Mouse (Mus musculus) forebrain, embryonic 13.5 days (tissue): ENCODE results near the gene Iars2. TPM values are rescaled to one million over a fixed set of nuclear protein-coding genes. Genes with fewer than 3 reads are reported as not detected.
"Not testable (repeated sequence)": the region's sequence is repeated elsewhere in the genome, so short reads cannot be mapped to it uniquely, and the experiment has no call there.

ENCODE experiments used
- ATAC-seq: fragments of 200-750 bp; cut with Nextera tagmentation; 2 replicates; pipeline ENCODE4 v1.8.0; 2017
- H3K27ac ChIP-seq: fragments of 300-500 bp; sonication (generic); 2 replicates; pipeline ENCODE4 v1.5.1; 2015; ENCODE audit warnings: inconsistent platforms, mild to moderate bottlenecking, moderate library complexity
- H3K27me3 ChIP-seq: fragments of 300-500 bp; sonication (generic); 2 replicates; pipeline ENCODE4 v1.6.1; 2015; ENCODE audit warnings: mild to moderate bottlenecking, inconsistent platforms
- H3K36me3 ChIP-seq: fragments of 300-500 bp; sonication (generic); 2 replicates; pipeline ENCODE4 v1.6.1; 2015; ENCODE audit warnings: mild to moderate bottlenecking, inconsistent platforms; ENCODE audit not compliant: poor library complexity, severe bottlenecking
- H3K4me1 ChIP-seq: fragments of 300-500 bp; sonication (generic); 2 replicates; pipeline ENCODE4 v1.6.1; 2015; ENCODE audit warnings: inconsistent platforms
- H3K4me2 ChIP-seq: fragments of 300-500 bp; sonication (generic); 2 replicates; pipeline ENCODE4 v1.6.1; 2015; ENCODE audit warnings: inconsistent platforms, mild to moderate bottlenecking, moderate library complexity
- H3K4me3 ChIP-seq: fragments of 300-500 bp; sonication (generic); 2 replicates; pipeline ENCODE4 v1.5.1; 2015; ENCODE audit warnings: mild to moderate bottlenecking, inconsistent platforms
- H3K9ac ChIP-seq: fragments of 300-500 bp; sonication (generic); 2 replicates; pipeline ENCODE4 v1.6.1; 2015; ENCODE audit warnings: mild to moderate bottlenecking, inconsistent platforms
- H3K9me3 ChIP-seq: fragments of 300-500 bp; sonication (generic); replicated peaks from 2 replicates; pipeline ENCODE4 v1.6.1; 2016; ENCODE audit warnings: inconsistent platforms
- WGBS: fragments of 180-500 bp; shearing (Covaris S2); methylation state at CpG from one replicate; pipeline ENCODE4 v1.1.7; 2015; 5-methylcytosine and 5-hydroxymethylcytosine counted together
- polyA plus RNA-seq: library from polyadenylated mRNA; unstranded; fragments of >200 nt; fragmentation: Nextera tagmentation; extraction: Ambion mirVana; gene quantifications from 2 replicates; pipeline ENCODE4 v1.2.1, GENCODE M21; 2015

The Iars2 gene
- polyA plus RNA-seq, 1 experiment from 2014 or later: 18.0 TPM

GRCm38 (mm10) chr1:185329851-185330250, 655 bp upstream of the Iars2 start:
- Histone ChIP-seq H3K4me1 (peaks cover 39% of the 10 kb centered on the region), H3K9ac (no peak overlapping the region), H3K27ac (no peak overlapping the region), H3K4me2 (peak overlapping the region; percentile 77), H3K4me3 (no peak overlapping the region), H3K27me3 (no peaks in the 10 kb centered on the region), H3K36me3 (peaks cover 23% of the 10 kb centered on the region), H3K9me3 (no peaks in the 10 kb centered on the region)
- 92% methylated on average over 8 of the region's 8 CpGs for WGBS
- no peak for ATAC-seq

- H3K4me1 ChIP-seq: peaks cover 19% of the 10 kb centered on the region
- peak overlapping the region; percentile 76 for H3K4me3 ChIP-seq
- not testable (repeated sequence) for H3K27me3 ChIP-seq, ATAC-seq, H3K9ac ChIP-seq, H3K27ac ChIP-seq, H3K9me3 ChIP-seq
- H3K4me2 ChIP-seq: peak overlapping the region; percentile 77
- WGBS: 55% methylated on average over 3 of the region's 3 CpGs
- peaks cover 42% of the 10 kb centered on the region for H3K36me3 ChIP-seq
Measured at GRCm38 (mm10) chr1:185327754-185328345, 1.3 kb downstream of the Iars2 start.

- Histone ChIP-seq H3K27me3 (no peaks in the 10 kb centered on the region), H3K4me2 (no peak overlapping the region), H3K27ac (no peak overlapping the region), H3K9me3 (no peaks in the 10 kb centered on the region), H3K4me3 (no peak overlapping the region), H3K9ac (no peak overlapping the region), H3K36me3 (peaks cover 85% of the 10 kb centered on the region), H3K4me1 (no peaks in the 10 kb centered on the region)
- 89% methylated on average over 16 of the region's 16 CpGs for WGBS
- no peak for ATAC-seq
Measured at GRCm38 (mm10) chr1:185315846-185316568, 13.2 kb downstream of the Iars2 start.

- no peak for ATAC-seq
- Histone ChIP-seq H3K4me1 (no peaks in the 10 kb centered on the region), H3K4me3 (no peak overlapping the region), H3K27me3 (no peaks in the 10 kb centered on the region), H3K4me2 (no peak overlapping the region), H3K27ac (no peak overlapping the region), H3K9me3 (no peaks in the 10 kb centered on the region), H3K9ac (no peak overlapping the region), H3K36me3 (peaks cover 73% of the 10 kb centered on the region)
- WGBS: 94% methylated on average over 4 of the region's 4 CpGs
Measured at GRCm38 (mm10) chr1:185314546-185314945, 14.7 kb downstream of the Iars2 start.

GRCm38 (mm10) chr1:185311949-185312348, 17.2 kb downstream of the Iars2 start:
- Histone ChIP-seq H3K4me2 (no peak overlapping the region), H3K27ac (no peak overlapping the region), H3K4me1 (no peaks in the 10 kb centered on the region), H3K9ac (no peak overlapping the region), H3K36me3 (peaks cover 70% of the 10 kb centered on the region), H3K9me3 (no peaks in the 10 kb centered on the region), H3K4me3 (no peak overlapping the region), H3K27me3 (no peaks in the 10 kb centered on the region)
- no peak for ATAC-seq
- WGBS: 91% methylated on average over 9 of the region's 9 CpGs

- Histone ChIP-seq H3K4me2 (no peak overlapping the region), H3K9me3 (no peaks in the 10 kb centered on the region), H3K4me1 (no peaks in the 10 kb centered on the region), H3K36me3 (peaks cover 50% of the 10 kb centered on the region), H3K9ac (no peak overlapping the region), H3K4me3 (no peak overlapping the region), H3K27me3 (no peaks in the 10 kb centered on the region), H3K27ac (no peak overlapping the region)
- ATAC-seq: no peak
- WGBS: 81% methylated on average over 4 of the region's 4 CpGs
Measured at GRCm38 (mm10) chr1:185308908-185309307, 20.3 kb downstream of the Iars2 start.

- H3K4me1 ChIP-seq: no peaks in the 10 kb centered on the region
- no peak overlapping the region for H3K9ac ChIP-seq
- WGBS: 97% methylated on average over 2 of the region's 2 CpGs
- H3K9me3 ChIP-seq: no peaks in the 10 kb centered on the region
- ATAC-seq: no peak
- H3K4me3 ChIP-seq: no peak overlapping the region
- H3K36me3 ChIP-seq: peaks cover 44% of the 10 kb centered on the region
- no peaks in the 10 kb centered on the region for H3K27me3 ChIP-seq
- H3K27ac ChIP-seq: no peak overlapping the region
- no peak overlapping the region for H3K4me2 ChIP-seq
Measured at GRCm38 (mm10) chr1:185308334-185308733, 20.9 kb downstream of the Iars2 start.

- WGBS: 97% methylated on average over 7 of the region's 7 CpGs
- Histone ChIP-seq H3K4me3 (no peak overlapping the region), H3K27ac (no peak overlapping the region), H3K4me2 (no peak overlapping the region), H3K9me3 (no peaks in the 10 kb centered on the region), H3K4me1 (no peaks in the 10 kb centered on the region), H3K27me3 (no peaks in the 10 kb centered on the region), H3K36me3 (peaks cover 43% of the 10 kb centered on the region), H3K9ac (no peak overlapping the region)
- ATAC-seq: no peak
Measured at GRCm38 (mm10) chr1:185307645-185308044, 21.6 kb downstream of the Iars2 start.

- no peak for ATAC-seq
- Histone ChIP-seq H3K4me2 (no peak overlapping the region), H3K4me1 (no peaks in the 10 kb centered on the region), H3K27me3 (no peaks in the 10 kb centered on the region), H3K9me3 (no peaks in the 10 kb centered on the region), H3K27ac (no peak overlapping the region), H3K9ac (no peak overlapping the region), H3K4me3 (no peak overlapping the region), H3K36me3 (peaks cover 42% of the 10 kb centered on the region)
- WGBS: 98% methylated on average over 12 of the region's 12 CpGs
Measured at GRCm38 (mm10) chr1:185306836-185307235, 22.4 kb downstream of the Iars2 start.

- H3K9ac ChIP-seq: no peak overlapping the region
- H3K4me1 ChIP-seq: no peaks in the 10 kb centered on the region
- H3K9me3 ChIP-seq: no peaks in the 10 kb centered on the region
- no peak overlapping the region for H3K4me3 ChIP-seq
- H3K4me2 ChIP-seq: no peak overlapping the region
- no peak for ATAC-seq
- H3K27me3 ChIP-seq: no peaks in the 10 kb centered on the region
- 94% methylated on average over 6 of the region's 6 CpGs for WGBS
- H3K27ac ChIP-seq: no peak overlapping the region
- peaks cover 39% of the 10 kb centered on the region for H3K36me3 ChIP-seq
Measured at GRCm38 (mm10) chr1:185302816-185303215, 26.4 kb downstream of the Iars2 start.

- H3K9ac ChIP-seq: no peak overlapping the region
- no peak overlapping the region for H3K4me2 ChIP-seq
- no peak for ATAC-seq
- no peaks in the 10 kb centered on the region for H3K9me3 ChIP-seq
- H3K27ac ChIP-seq: no peak overlapping the region
- H3K4me3 ChIP-seq: no peak overlapping the region
- H3K36me3 ChIP-seq: peaks cover 61% of the 10 kb centered on the region
- WGBS: 95% methylated on average over 8 of the region's 8 CpGs
- no peaks in the 10 kb centered on the region for H3K4me1 ChIP-seq
- no peaks in the 10 kb centered on the region for H3K27me3 ChIP-seq
Measured at GRCm38 (mm10) chr1:185298496-185298895, 30.7 kb downstream of the Iars2 start.

- H3K4me1 ChIP-seq: no peaks in the 10 kb centered on the region
- WGBS: 91% methylated on average over 7 of the region's 7 CpGs
- no peak overlapping the region for H3K4me3 ChIP-seq
- H3K9ac ChIP-seq: no peak overlapping the region
- H3K27me3 ChIP-seq: no peaks in the 10 kb centered on the region
- H3K27ac ChIP-seq: no peak overlapping the region
- H3K4me2 ChIP-seq: no peak overlapping the region
- no peaks in the 10 kb centered on the region for H3K9me3 ChIP-seq
- no peak for ATAC-seq
- H3K36me3 ChIP-seq: peaks cover 64% of the 10 kb centered on the region
Measured at GRCm38 (mm10) chr1:185296850-185297249, 32.3 kb downstream of the Iars2 start.
